Mouse (Mus musculus) gastrocnemius, postnatal 25 days (tissue): ENCODE data around the gene Prx. TPM values are rescaled to one million over a fixed set of nuclear protein-coding genes. Genes with fewer than 3 reads are reported as not detected.

ENCODE experiments used
- DNase-seq: peaks from one replicate; pipeline ENCODE4 v3.0.0; 2022
- total RNA-seq, 2 experiments: library from RNA; stranded (reverse); gene quantifications; 1 replicate in 1 of 2; 2 replicates in 1 of 2; pipeline ENCODE4 v1.2.3; 2021

Prx gene
- total RNA-seq, 2 experiments from 2014 or later: 11.6 to 13.0 TPM

DNA sequence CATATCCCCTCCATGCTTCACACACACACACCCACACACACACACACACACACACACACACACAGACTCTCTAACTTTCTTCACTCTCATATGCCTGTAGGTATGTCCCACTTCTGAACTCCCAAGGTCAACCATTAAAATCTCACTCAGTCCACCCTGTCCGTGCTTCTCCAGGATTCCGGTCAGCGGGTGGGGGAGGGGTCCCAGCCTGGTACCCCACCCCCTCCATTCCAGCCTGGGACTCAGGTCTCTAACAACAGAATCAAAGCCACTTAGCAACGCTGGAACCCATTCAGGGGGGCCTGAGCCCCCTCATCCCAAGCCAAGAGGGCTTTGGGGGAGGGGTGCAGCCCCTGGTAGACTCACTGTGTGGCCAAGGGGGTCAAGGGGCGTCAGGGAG is 23.8 kb downstream of the Prx start, which contains the start of gene Hipk4:
TSS of gene Hipk4 (plus strand) at position 301 of the 400 bp plus-strand sequence.
- no peak for DNase-seq

DNA sequence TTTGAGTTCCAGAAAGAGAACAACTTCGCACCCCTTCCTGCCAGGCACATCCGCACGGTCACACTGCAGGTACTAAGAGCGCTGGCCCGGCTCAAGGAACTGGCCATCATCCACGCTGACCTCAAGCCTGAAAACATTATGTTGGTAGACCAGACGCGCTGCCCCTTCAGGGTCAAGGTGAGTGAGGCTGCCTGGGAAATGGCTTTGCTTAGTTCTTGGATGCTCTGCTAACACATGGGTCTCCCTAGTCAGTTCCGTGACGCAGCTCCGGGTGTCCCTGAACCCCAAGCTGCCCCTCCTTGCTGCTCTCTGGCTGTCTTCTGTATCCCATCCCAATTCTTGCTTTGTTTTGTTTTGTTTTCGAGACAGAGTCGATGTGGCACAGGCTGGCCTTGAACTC is 24.7 kb downstream of the Prx start:
- DNase-seq: no peak

DNA sequence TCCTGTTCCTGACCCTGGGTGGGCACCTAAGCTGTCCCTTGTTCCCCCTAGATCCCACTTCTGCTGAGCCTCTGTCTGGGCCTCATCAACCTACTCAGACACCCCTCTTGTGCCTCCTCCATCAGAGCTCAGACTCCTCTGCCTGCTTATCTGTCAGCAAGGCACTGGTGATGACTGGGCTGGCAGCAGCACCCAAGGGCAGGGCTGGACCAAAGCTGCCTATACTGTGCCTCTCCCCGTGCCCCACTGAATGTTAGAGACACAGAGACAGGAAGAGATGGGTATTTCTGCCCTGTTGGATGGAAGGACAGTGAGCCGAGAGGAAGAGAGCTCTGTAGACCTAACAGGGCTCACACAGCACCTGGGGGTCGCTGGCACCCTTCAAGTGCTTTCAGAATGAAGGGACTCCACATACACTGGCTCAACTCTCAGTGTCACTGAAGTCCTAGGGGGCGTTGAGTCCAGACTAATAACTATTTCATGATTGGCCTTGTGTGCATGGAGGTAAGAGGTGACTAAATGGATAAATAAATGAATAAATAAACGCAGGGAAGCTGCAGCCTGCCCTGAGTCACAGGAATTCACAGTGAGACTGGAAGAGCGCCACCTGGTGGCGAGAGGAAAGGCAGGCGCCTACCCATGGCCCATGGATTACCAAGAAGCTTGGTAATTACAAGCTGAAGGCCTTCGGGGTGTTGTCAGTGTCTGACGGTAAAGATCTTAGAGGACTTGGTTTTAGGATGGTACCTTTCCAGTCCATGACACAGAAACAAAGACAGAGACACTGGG is 27.1 kb downstream of the Prx start:
- no peak for DNase-seq

DNA sequence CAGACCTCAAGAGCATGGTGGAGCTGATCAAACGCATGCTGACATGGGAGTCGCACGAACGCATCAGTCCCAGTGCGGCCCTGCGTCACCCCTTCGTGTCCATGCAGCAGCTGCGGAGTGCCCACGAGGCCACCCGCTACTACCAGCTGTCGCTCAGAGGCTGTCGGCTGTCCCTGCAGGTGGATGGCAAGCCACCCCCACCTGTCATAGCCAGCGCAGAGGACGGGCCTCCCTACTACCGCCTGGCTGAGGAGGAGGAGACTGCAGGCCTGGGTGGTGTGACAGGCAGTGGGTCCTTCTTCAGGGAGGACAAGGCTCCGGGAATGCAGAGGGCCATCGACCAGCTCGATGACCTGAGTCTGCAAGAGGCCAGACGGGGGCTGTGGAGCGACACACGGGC is 29.9 kb downstream of the Prx start:
- DNase-seq: no peak

DNA sequence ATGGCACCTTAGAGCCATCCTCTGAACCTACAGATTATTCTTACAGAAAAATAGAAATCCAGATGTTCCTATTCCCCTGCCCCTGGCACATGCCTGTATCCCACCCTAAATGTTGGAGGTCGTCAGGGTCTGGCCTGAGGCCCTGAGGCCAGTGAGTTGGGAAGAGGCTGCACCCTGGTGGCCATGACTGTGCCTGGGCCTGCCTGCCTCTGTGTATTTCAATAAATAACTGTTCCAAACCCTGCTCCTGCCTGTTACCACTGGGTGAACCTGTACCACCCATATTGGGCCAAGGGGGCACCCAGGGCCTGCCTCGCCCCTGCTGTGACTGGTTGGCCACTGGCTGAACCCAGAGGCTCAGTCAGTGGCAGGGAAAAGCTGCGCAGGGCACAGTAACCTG is 31.8 kb downstream of the Prx start:
- no peak for DNase-seq

DNA sequence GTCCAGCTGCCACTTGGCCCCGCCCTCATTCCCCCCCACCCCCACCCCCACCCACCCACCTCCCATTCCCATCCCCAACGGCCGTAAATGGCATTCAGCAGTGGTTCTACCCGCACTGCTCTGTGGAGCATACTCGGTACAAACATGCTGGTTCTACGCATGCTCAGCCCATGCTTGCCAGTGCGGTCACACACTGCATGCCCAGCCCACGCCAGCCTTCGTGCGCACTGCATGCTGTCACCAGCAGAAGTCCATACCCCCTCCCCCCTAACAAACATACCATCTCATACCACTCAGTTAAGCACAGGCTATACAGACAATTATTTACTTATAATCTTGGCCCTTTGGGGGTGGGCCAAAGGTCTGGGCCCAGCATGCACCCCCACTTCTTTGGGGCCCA is 32.6 kb downstream of the Prx start:
- no peak for DNase-seq

DNA sequence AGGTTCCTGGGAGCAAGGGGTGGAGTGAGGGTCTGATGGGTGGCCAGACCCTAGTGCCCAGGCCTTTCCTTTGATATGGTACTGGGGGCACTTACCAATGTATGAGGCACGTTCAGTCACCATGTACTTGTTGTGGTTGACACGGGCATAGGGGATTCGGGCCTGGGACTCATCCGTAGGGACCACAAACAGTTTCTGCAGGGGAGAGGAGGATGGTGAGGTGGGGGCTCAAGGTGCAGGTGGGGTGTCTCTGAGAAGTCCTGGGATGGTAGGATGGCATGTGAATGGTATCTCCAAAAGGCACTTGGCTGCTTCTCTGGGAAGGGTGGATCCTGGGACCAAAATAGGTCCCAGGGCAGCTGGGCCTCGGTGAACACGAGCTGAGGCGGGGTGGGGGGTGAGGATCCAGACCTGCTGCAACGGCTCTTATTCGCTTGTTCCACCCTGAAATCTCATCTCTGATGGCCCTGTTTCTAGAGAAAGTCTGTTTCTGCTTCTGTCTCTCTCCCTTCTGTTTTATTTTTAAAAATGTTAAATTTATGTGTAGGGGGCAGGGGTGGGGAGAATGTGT is 33.4 kb downstream of the Prx start:
- DNase-seq: no peak

DNA sequence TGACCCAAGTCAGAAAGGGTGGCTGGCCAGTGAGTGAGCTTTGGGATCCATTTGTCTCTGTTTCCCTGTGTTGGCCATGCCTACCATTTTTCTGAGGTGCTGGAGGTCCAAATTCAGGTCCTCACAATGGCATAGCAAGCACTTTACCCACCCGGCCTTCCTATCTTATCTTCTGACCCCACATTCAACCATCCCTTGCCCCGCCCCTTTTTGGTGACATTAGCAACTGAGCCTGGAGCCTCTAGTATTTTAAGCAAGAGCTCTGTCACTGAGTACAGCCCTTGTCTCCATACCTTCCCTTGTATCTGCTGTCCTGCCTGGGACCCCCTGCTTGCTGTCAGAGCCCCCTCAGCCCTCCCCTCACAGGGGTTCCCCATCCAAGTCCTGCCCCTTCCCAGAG is 36.3 kb downstream of the Prx start:
- DNase-seq: no peak

DNA sequence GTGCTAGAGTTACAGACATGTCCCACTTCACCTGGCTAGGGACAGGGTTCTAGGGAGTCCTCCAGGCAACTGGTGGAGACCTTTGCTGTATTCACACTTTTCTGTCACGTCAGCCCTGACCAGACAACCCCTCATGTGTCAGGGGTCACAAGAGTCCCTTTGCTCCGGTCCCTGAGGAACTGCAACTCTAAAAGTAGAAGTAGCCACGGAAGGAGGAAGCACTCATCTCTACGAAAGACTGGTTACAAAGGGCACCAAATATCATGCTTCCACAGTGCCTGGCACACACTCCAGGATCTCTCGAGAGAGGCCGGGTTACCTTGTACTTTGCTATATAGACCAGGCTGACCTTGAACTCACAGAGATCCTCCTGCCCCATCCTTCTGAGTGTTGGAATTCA is 37.5 kb downstream of the Prx start:
- no peak for DNase-seq

DNA sequence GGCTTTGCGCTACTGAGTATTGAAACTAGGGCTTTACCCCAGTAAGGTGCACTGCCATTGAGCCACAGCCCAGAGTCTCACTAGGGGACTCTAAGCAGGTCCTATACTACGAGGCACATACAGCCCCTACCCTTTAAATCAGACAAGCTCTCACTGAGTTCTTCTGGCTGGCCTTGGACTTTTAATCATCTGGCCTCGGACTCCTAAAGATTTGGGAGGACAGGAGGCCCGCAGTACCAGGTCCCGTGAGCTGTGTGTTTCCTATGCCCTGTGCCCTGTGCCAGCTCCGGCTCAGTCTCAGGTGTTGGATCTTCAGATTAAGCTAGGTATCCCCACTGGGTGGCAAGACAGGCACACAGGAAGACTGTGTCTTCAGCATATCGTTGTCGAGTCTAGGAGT is 38.9 kb downstream of the Prx start:
- DNase-seq: no peak

DNA sequence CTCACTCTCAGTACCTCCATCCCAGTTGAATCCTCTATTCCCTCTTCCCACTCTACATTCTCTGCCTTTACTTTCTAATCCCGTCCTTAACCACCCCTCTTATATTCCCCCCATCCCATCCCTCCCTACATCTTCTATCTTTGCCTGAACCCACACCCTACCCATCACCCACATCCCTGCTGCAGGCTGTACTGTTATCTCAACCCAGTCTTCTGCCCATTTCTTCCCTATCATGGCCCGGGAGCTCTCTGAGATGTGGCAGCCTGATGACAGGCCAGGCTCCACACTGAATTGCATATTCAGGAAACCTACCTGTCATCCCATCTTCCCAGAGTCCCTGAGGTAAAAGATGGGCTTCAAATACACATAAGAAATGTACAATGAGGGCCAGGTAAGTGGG is 39.7 kb downstream of the Prx start:
- DNase-seq: no peak

DNA sequence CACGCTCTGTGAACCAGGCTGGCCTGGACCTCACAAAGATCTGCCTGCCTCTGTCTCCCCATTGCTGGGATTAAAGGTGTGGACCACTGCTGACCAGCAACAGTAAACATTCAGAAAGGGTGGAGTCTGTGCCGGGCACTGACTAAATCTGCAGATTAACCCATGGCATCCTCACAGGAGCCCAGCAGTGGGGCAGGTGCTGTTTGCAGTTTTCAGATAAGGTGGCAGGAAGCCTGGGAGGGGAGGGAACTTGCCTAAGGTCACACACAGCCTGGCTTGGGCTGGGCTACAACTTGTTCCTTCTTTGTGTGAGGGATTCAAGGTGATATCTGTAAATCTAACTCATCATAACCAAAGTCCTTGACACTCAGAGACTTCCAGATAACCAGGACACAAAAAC is 41.4 kb downstream of the Prx start:
- no peak for DNase-seq

DNA sequence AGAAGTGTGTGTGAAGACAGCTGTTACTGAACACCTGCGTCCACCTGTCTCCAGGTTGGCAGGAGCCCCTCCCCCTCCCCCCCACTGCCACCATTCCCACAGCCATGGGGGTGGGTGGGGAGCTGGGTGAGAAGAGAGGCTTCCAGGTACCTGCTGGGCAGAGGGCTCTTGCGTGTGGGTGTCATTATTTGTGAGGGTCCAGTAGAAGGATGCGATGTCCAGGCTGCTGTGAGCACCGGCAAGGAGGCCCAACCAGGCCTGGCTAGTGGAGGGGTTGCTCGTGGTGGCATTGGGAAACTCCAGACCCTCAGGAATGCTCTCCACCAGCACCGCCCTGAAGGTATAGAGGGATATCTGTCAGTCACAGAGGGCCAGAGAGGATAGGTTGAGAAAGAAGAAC is 41.8 kb downstream of the Prx start:
- no peak for DNase-seq

DNA sequence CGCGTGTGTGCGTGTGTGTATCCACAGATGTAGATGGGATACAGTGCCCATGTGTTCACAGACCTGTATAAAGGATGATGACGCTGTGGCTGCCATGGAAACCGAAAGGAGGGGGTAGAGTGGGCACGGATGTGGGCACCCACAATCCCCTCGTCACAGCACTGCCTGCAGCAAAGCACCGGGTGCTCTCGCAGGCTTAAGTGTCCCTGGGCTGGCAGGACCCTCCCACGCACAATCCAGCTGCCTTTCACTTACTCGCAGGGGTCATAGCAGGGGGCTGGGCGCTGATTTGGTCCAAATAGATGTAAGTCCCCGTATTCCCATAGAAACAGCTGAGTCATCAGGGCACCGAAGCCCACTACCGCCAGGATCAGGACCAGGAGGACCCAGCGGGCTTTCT is 42.3 kb downstream of the Prx start:
- DNase-seq: peak; percentile 43

DNA sequence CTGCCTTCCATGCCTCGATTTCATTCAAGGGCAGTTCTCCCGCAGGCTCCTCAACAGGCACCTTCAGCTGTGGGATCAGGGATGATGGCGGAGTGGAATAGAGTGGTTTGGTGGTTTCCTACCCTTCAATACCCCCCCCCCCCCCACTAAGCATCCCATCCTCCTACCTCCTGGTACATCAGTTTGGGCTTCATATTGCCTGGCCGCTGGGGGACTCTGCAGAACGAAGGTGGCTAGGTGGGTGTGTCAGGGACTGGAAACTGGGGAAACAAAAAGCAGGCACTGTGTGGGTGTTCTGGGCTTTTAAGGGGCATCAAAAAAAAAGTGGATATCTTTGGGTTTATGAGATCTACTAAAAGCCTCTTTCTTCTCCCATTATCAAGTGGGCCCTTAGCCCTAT is 42.8 kb downstream of the Prx start:
- no peak for DNase-seq

DNA sequence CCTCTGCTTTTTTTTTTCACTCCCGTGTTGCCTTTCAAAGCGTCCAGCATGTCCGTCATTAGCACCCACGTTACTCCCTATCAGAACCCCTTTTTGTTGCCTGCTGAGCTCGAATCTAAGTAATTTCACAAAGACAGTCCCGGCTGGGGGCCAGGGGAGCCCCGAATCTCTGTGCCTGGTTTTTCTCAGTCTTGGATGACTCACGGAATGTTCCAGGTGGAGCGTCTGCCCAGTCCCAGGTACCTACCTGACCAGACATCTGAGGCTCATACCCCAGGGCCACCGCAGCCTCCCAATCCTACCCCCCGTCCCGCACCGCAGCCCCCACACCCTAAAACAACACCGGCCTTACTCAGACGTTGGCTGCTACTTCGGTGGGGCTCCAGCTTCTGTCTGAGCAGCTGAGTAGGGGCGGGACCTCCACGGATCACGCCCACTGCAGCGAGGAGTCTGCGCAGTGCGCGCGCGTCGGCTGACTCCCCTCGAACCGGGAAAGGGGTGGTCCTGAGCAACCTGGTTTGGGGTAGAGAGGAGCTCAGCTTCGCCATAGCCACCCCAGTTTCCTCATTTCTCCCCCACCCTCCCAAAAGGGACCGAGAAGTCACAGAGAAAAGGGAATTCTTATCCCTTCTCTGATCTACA is 43.4 kb downstream of the Prx start:
- DNase-seq: peak; percentile 76

DNA sequence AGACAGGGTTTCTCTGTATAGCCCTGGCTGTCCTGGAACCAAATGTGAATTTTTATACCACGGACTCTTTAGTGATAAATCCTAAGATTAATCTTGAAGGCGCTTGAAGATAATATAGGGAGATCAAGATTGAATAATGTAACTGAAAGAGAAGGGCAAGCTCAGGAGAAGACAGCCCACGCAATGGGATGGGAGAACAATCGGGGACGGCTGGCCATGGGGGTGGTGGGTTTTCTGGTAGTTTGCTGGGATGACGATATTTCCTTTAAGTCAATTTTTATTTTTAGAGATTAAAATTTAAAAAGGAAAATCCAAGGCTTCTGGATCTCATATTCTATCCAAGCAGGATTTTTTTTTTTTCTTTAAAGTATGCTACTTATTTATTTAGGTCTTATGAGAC is 43.9 kb downstream of the Prx start:
- no peak for DNase-seq

DNA sequence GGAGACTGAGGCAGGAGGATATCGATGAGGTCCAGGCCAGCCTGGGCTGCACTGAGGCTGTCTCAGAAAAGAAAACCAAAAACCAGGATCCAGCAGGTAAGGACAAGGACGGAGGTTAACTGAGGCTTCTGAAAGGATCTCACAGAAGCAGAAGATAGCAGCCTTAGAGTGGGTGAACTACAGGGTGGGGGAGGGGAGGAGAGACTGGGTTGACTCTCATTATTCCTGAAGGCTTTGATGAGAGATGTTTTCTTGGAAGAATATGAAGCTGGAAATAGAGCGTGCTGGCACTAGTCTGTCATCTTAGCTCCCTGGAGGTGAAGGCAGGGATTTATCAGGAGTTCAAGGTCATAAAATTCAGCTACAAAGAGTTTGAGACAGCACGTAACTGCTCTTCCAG is 44.7 kb downstream of the Prx start:
- no peak for DNase-seq

DNA sequence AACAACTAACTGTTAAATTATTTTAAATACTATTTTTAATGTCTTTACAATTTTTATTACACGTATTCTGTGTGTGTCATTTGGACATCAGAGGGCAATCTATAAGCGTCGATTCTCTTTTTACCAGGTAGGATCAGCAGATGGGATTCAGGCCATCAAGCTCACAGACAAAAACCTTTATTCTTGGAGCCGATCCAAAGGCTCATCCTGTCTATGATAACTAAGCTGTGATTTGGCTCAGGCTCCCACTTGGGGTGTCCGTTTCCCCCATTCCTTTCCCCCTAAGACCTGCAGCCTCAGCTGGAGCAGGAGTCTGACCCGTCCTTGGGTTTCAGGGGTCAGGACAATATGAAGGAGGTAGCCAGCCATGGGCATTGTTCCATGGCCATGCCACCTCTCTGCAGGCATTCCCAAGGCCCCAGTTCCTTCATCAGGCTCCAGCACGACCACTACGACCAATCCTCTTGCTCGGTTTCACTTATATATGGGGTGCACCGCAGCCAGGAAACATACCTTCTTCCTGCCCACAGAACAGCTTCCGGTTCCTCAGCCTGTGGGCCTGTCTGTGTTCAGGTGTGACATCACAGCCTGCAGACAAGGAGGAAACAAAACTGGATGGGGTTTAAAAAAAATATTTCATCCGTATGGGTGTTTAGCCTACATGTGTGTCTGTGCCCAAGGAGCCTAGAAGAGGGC is 45.7 kb downstream of the Prx start:
- DNase-seq: no peak

DNA sequence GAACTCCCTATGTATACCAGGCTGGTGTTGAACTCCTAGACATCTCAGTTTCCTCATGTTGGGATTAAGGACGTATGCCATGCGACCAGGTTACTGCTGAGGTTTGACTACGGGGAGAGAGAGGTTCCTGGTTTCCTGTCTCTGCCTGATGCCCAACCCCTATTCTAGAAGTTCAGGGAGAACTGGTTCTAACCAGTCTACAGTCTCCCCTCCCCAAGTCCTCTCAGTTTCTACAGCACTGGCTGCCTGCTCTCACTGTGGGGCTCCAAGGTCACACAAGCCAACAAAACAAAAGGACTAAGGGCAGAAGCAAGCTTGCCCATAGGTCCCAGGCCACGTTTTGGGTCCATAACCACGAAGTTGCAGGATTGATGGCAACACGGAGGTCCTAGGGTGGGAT is 50.5 kb downstream of the Prx start:
- no peak for DNase-seq

DNA sequence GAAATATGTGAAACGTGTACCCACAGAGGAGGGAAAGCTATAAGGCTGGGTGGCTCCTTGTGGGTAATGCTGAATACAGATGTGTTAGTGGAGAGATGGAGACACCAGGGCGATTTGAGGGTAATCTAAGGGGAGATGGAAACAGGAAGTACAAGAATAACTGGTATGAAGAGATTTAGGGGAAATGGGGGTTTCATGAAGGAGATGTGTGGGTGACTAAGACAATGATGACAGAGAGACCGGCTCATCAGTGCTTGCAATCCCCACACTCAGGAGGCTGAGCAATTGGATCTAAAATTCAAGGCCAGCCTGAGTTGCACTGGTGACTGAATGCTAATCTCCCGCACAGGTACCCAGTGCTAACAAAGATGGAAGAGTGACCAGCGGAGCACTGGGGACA is 52.9 kb downstream of the Prx start:
- no peak for DNase-seq

DNA sequence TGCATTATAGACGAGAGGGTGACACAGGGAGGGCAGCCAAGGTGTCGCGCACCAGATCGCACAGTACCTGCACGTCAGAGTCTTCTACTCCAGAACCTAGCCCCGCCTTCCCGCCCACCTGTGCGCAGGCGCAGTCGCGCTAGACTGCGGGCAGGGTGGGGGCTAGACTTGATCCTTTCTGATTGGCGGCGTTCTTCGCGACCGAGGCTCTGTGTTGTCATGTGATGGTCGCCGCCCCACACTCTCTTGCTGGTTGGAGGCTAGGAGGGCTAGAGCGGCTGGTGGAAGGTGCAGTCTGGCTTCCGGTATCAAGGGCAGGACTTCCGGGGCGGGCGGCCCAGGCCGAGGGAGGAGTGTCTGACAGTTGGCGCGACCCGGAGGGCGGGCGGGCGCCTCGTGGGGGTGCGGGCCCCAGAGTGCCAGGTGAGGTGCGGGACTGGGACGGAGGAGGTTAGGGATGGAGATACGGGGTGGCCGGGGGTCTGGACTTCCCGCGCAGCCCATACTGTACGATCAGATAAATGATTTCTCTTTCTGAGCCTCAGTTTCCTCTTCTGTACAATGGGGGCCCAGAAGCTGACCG is 53.9 kb downstream of the Prx start, which contains the start of the genes Pld3 and 2310022A10Rik:
TSS of gene Pld3 (minus strand) at position 288 of the 583 bp plus-strand sequence.
TSS of gene 2310022A10Rik (plus strand) at position 303 of the 583 bp plus-strand sequence.
- DNase-seq: peak; percentile 96
